Mouse (Mus musculus): Measurements from ENCODE around the gene Atp8b2. TPM values are rescaled to one million over a fixed set of nuclear protein-coding genes. Genes with fewer than 3 reads are reported as not detected.

Gene Atp8b2
- polyA plus RNA-seq, 1 experiment: 30.6 TPM

- H3K4me1 ChIP-seq (ENCODE audit: control insufficient read depth, insufficient read depth, low read length): no peaks in the 10 kb centered on the region
- 84% methylated on average over 5 of the region's 5 CpGs for WGBS
- H3K4me3 ChIP-seq (replicated peaks; ENCODE audit: control insufficient read depth, low read depth, low read length): no peak overlapping the region
- no peak overlapping the region for H3K27ac ChIP-seq (ENCODE audit: control insufficient read depth, insufficient read depth, low read depth, low read length, poor library complexity)
- TF ChIP-seq CTCF (IDR thresholded peaks at IDR 0.05; ENCODE audit: control insufficient read depth, insufficient read depth, low read length): no peak
- TF ChIP-seq POLR2A (IDR thresholded peaks at IDR 0.05; ENCODE audit: borderline replicate concordance, control insufficient read depth, low read depth, low read length): no peak
Measured at GRCm38 (mm10) chr3:89994807-89995515, 31.7 kb upstream of the Atp8b2 start.

- TF ChIP-seq POLR2A (IDR thresholded peaks at IDR 0.05; ENCODE audit: borderline replicate concordance, control insufficient read depth, low read depth, low read length) (no peak), CTCF (IDR thresholded peaks at IDR 0.05; ENCODE audit: control insufficient read depth, insufficient read depth, low read length) (no peak)
- Histone ChIP-seq H3K4me3 (replicated peaks; ENCODE audit: control insufficient read depth, low read depth, low read length) (no peak overlapping the region), H3K4me1 (ENCODE audit: control insufficient read depth, insufficient read depth, low read length) (no peaks in the 10 kb centered on the region; the same call in 1 of the 2 replicates), H3K27ac (ENCODE audit: control insufficient read depth, insufficient read depth, low read depth, low read length, poor library complexity) (no peak overlapping the region)
- 24% methylated on average over 4 of the region's 4 CpGs for WGBS
Measured at GRCm38 (mm10) chr3:89987822-89988221, 24.5 kb upstream of the Atp8b2 start.

- Histone ChIP-seq H3K4me1 (ENCODE audit: control insufficient read depth, insufficient read depth, low read length) (no peaks in the 10 kb centered on the region; the same call in 1 of the 2 replicates), H3K27ac (ENCODE audit: control insufficient read depth, insufficient read depth, low read depth, low read length, poor library complexity) (no peak overlapping the region), H3K4me3 (replicated peaks; ENCODE audit: control insufficient read depth, low read depth, low read length) (no peak overlapping the region)
- TF ChIP-seq CTCF (IDR thresholded peaks at IDR 0.05; ENCODE audit: control insufficient read depth, insufficient read depth, low read length) (no peak), POLR2A (IDR thresholded peaks at IDR 0.05; ENCODE audit: borderline replicate concordance, control insufficient read depth, low read depth, low read length) (no peak)
- 60% methylated on average over 3 of the region's 3 CpGs for WGBS
Measured at GRCm38 (mm10) chr3:89987211-89987610, 23.9 kb upstream of the Atp8b2 start.

GRCm38 (mm10) chr3:89982426-89982825, 19.1 kb upstream of the Atp8b2 start:
- Histone ChIP-seq H3K27ac (ENCODE audit: control insufficient read depth, insufficient read depth, low read depth, low read length, poor library complexity) (no peak overlapping the region), H3K4me1 (ENCODE audit: control insufficient read depth, insufficient read depth, low read length) (no peaks in the 10 kb centered on the region; the same call in 1 of the 2 replicates), H3K4me3 (replicated peaks; ENCODE audit: control insufficient read depth, low read depth, low read length) (no peak overlapping the region)
- WGBS: 74% methylated on average over 5 of the region's 5 CpGs
- no peak for TF ChIP-seq POLR2A (IDR thresholded peaks at IDR 0.05; ENCODE audit: borderline replicate concordance, control insufficient read depth, low read depth, low read length)
- no peak for TF ChIP-seq CTCF (IDR thresholded peaks at IDR 0.05; ENCODE audit: control insufficient read depth, insufficient read depth, low read length)

DNA sequence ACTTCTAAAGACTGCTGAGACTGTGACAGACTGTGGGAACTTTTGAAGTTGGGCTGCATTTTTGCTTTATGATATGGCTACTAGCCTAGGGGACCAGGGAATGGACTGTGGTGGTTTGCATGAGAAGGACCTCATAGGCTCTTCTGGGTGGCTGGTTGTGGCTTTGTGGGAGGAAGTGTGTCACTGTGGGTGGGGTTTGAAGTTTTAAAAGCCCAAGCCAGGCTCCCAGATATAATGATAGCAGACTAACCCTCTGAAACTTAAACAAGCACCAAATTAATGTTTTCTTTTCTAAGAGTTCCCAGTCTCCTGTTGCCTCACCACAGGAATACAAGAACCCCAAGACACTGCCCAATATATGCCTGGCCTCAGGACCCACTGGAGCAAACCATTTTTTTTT, 13.6 kb upstream of the Atp8b2 start:
- no peak for TF ChIP-seq CTCF (IDR thresholded peaks at IDR 0.05; ENCODE audit: control insufficient read depth, insufficient read depth, low read length)
- TF ChIP-seq POLR2A (IDR thresholded peaks at IDR 0.05; ENCODE audit: borderline replicate concordance, control insufficient read depth, low read depth, low read length): no peak
- Histone ChIP-seq H3K4me3 (replicated peaks; ENCODE audit: control insufficient read depth, low read depth, low read length) (no peak overlapping the region), H3K4me1 (ENCODE audit: control insufficient read depth, insufficient read depth, low read length) (no peaks in the 10 kb centered on the region), H3K27ac (ENCODE audit: control insufficient read depth, insufficient read depth, low read depth, low read length, poor library complexity) (no peak overlapping the region)

DNA sequence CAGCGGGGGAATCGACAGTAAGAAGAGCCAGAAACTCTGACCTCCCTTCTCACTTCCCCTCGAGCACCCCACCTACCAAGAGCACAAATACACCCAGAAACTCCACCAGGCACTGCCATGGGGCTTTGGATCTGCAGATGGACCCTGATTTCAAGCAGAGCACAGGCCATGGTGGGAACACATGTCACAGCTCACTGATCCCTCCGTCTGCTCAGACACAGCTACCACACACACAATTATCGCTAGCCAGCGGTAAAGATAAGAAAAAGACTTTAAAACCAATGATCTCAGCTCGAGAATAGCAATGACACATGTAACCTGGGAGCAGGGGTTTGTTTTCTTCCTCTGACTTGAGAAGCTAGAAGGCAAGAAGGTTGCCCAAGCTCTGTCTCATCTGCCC, 5.2 kb upstream of the Atp8b2 start:
- H3K4me1 ChIP-seq (ENCODE audit: control insufficient read depth, insufficient read depth, low read length): no peaks in the 10 kb centered on the region
- 24% methylated on average over 7 of the region's 7 CpGs for WGBS
- no peak overlapping the region for H3K27ac ChIP-seq (ENCODE audit: control insufficient read depth, insufficient read depth, low read depth, low read length, poor library complexity)
- H3K4me3 ChIP-seq (replicated peaks; ENCODE audit: control insufficient read depth, low read depth, low read length): no peak overlapping the region
- no peak for TF ChIP-seq CTCF (IDR thresholded peaks at IDR 0.05; ENCODE audit: control insufficient read depth, insufficient read depth, low read length)
- no peak for TF ChIP-seq POLR2A (IDR thresholded peaks at IDR 0.05; ENCODE audit: borderline replicate concordance, control insufficient read depth, low read depth, low read length)

- Histone ChIP-seq H3K27ac (ENCODE audit: control insufficient read depth, insufficient read depth, low read depth, low read length, poor library complexity) (no peak overlapping the region), H3K4me3 (replicated peaks; ENCODE audit: control insufficient read depth, low read depth, low read length) (no peak overlapping the region), H3K4me1 (ENCODE audit: control insufficient read depth, insufficient read depth, low read length) (peaks cover under 1% of the 10 kb centered on the region; the same call in 1 of the 2 replicates)
- peak; percentile 32; the same call in 1 of the 2 replicates for TF ChIP-seq CTCF (IDR thresholded peaks at IDR 0.05; ENCODE audit: control insufficient read depth, insufficient read depth, low read length)
- no peak for TF ChIP-seq POLR2A (IDR thresholded peaks at IDR 0.05; ENCODE audit: borderline replicate concordance, control insufficient read depth, low read depth, low read length)
- WGBS: 65% methylated on average over 4 of the region's 4 CpGs
Measured at GRCm38 (mm10) chr3:89966946-89967345, 3.6 kb upstream of the Atp8b2 start.

DNA sequence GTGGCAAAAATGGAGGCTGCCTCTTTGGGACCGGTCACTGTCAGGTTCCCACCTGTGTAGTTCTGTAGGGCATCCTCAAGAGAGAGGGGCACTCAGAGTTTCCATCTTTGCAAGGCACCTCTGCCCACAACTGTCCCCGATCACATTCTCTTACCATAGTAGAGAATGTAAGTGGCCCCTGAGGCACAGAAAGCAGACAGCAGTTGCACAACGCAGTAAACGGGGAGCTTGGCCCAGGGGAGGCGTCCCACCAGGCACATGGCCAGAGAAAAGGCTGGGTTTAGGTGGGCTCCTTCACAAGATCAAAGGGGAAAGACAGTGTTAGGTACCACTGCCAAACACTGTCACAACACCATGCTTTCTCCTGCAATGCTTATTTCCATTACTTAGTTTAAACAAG, 2.7 kb upstream of the Atp8b2 start:
- H3K4me3 ChIP-seq (replicated peaks; ENCODE audit: control insufficient read depth, low read depth, low read length): no peak overlapping the region
- no peak overlapping the region for H3K27ac ChIP-seq (ENCODE audit: control insufficient read depth, insufficient read depth, low read depth, low read length, poor library complexity)
- WGBS: 76% methylated on average over 5 of the region's 5 CpGs
- no peak for TF ChIP-seq CTCF (IDR thresholded peaks at IDR 0.05; ENCODE audit: control insufficient read depth, insufficient read depth, low read length)
- no peak for TF ChIP-seq POLR2A (IDR thresholded peaks at IDR 0.05; ENCODE audit: borderline replicate concordance, control insufficient read depth, low read depth, low read length)
- H3K4me1 ChIP-seq (ENCODE audit: control insufficient read depth, insufficient read depth, low read length): peaks cover 1% of the 10 kb centered on the region; the same call in 1 of the 2 replicates
